Mouse (Mus musculus): Measurements from ENCODE around the gene Gm20388. TPM values are rescaled to one million over a fixed set of nuclear protein-coding genes. Genes with fewer than 3 reads are reported as not detected.
A peak's percentile ranks its signal among the peaks of the same experiment; 100 is the strongest.

The Gm20388 gene
- polyA plus RNA-seq, 1 experiment from 2014 or later, result not detected

GRCm38 (mm10) chr8:122076183-122076842 is 2165.7 kb downstream of the Gm20388 start:
- H3K36me3 ChIP-seq (ENCODE audit: control insufficient read depth, insufficient read depth, low read length), result no peaks in the 10 kb centered on the region
- peaks cover 7% of the 10 kb centered on the region for H3K4me1 ChIP-seq (ENCODE audit: control insufficient read depth, insufficient read depth, low read length)
- DNase-seq (ENCODE audit: low spot score), result no peak
- H3K27ac ChIP-seq (replicated peaks; ENCODE audit: low read depth, low read length), result no peak overlapping the region
- H3K4me2 ChIP-seq (ENCODE audit: low read depth, severe bottlenecking), result no peak overlapping the region
- peaks cover 6% of the 10 kb centered on the region; the same call in 1 of the 2 replicates for H3K27me3 ChIP-seq (ENCODE audit: control insufficient read depth, insufficient read depth, low read length)
- no peak overlapping the region for H3K9ac ChIP-seq (ENCODE audit: low read length)
- ATAC-seq (ENCODE audit: insufficient number of reproducible peaks, low FRiP score, low TSS enrichment, low read depth), result no peak
- H3K9me3 ChIP-seq (ENCODE audit: control insufficient read depth, low read length), result no peaks in the 10 kb centered on the region
- no peak overlapping the region for H3K4me3 ChIP-seq (ENCODE audit: low read depth, low read length)
- WGBS, result 11% methylated on average over 23 of the region's 23 CpGs

GRCm38 (mm10) chr8:122078321-122078720 is 2167.7 kb downstream of the Gm20388 start:
- H3K36me3 ChIP-seq (ENCODE audit: control insufficient read depth, insufficient read depth, low read length), result no peaks in the 10 kb centered on the region
- H3K9me3 ChIP-seq (ENCODE audit: control insufficient read depth, low read length), result no peaks in the 10 kb centered on the region
- H3K9ac ChIP-seq (ENCODE audit: low read length), result no peak overlapping the region
- H3K4me2 ChIP-seq (ENCODE audit: low read depth, severe bottlenecking), result no peak overlapping the region
- peaks cover 7% of the 10 kb centered on the region for H3K4me1 ChIP-seq (ENCODE audit: control insufficient read depth, insufficient read depth, low read length)
- H3K4me3 ChIP-seq (ENCODE audit: low read depth, low read length), result no peak overlapping the region
- peaks cover 6% of the 10 kb centered on the region; the same call in 1 of the 2 replicates for H3K27me3 ChIP-seq (ENCODE audit: control insufficient read depth, insufficient read depth, low read length)
- ATAC-seq (ENCODE audit: insufficient number of reproducible peaks, low FRiP score, low TSS enrichment, low read depth), result no peak
- DNase-seq (ENCODE audit: low spot score), result no peak
- WGBS, result 82% methylated on average over 12 of the region's 12 CpGs
- no peak overlapping the region for H3K27ac ChIP-seq (replicated peaks; ENCODE audit: low read depth, low read length)

- WGBS, result 41% methylated on average over 6 of the region's 6 CpGs
- Histone ChIP-seq H3K36me3 (ENCODE audit: control insufficient read depth, insufficient read depth, low read length) (no peaks in the 10 kb centered on the region), H3K4me1 (ENCODE audit: control insufficient read depth, insufficient read depth, low read length) (peaks cover 7% of the 10 kb centered on the region), H3K27ac (replicated peaks; ENCODE audit: low read depth, low read length) (no peak overlapping the region), H3K9me3 (ENCODE audit: control insufficient read depth, low read length) (no peaks in the 10 kb centered on the region), H3K4me2 (ENCODE audit: low read depth, severe bottlenecking) (no peak overlapping the region), H3K27me3 (ENCODE audit: control insufficient read depth, insufficient read depth, low read length) (peaks cover 6% of the 10 kb centered on the region; the same call in 1 of the 2 replicates), H3K4me3 (ENCODE audit: low read depth, low read length) (no peak overlapping the region), H3K9ac (ENCODE audit: low read length) (no peak overlapping the region)
- ATAC-seq (ENCODE audit: insufficient number of reproducible peaks, low FRiP score, low TSS enrichment, low read depth) (no peak), DNase-seq (ENCODE audit: low spot score) (no peak)
Observed at GRCm38 (mm10) chr8:122079093-122079492, 2168.5 kb downstream of the Gm20388 start.

- Histone ChIP-seq H3K27ac (replicated peaks; ENCODE audit: low read depth, low read length) (no peak overlapping the region), H3K4me2 (ENCODE audit: low read depth, severe bottlenecking) (no peak overlapping the region), H3K27me3 (ENCODE audit: control insufficient read depth, insufficient read depth, low read length) (peaks cover 6% of the 10 kb centered on the region; the same call in 1 of the 2 replicates), H3K4me1 (ENCODE audit: control insufficient read depth, insufficient read depth, low read length) (peaks cover 7% of the 10 kb centered on the region), H3K4me3 (ENCODE audit: low read depth, low read length) (no peak overlapping the region), H3K9me3 (ENCODE audit: control insufficient read depth, low read length) (no peaks in the 10 kb centered on the region), H3K36me3 (ENCODE audit: control insufficient read depth, insufficient read depth, low read length) (no peaks in the 10 kb centered on the region), H3K9ac (ENCODE audit: low read length) (no peak overlapping the region)
- WGBS, result 12% methylated on average over 5 of the region's 5 CpGs
- ATAC-seq (ENCODE audit: insufficient number of reproducible peaks, low FRiP score, low TSS enrichment, low read depth) (0 out of 2 replicates have a peak, but pooled peaks have one; percentile 46), DNase-seq (ENCODE audit: low spot score) (peak; percentile 55)
Observed at GRCm38 (mm10) chr8:122080347-122080746, 2169.7 kb downstream of the Gm20388 start.

GRCm38 (mm10) chr8:122083401-122083800 is 2172.8 kb downstream of the Gm20388 start:
- DNase-seq (ENCODE audit: low spot score) (no peak), ATAC-seq (ENCODE audit: insufficient number of reproducible peaks, low FRiP score, low TSS enrichment, low read depth) (no peak)
- H3K36me3 ChIP-seq (ENCODE audit: control insufficient read depth, insufficient read depth, low read length), result no peaks in the 10 kb centered on the region
- no peaks in the 10 kb centered on the region for H3K9me3 ChIP-seq (ENCODE audit: control insufficient read depth, low read length)
- H3K4me2 ChIP-seq (ENCODE audit: low read depth, severe bottlenecking), result no peak overlapping the region
- H3K4me1 ChIP-seq (ENCODE audit: control insufficient read depth, insufficient read depth, low read length), result no peaks in the 10 kb centered on the region; the same call in none of the 2 replicates
- H3K4me3 ChIP-seq (ENCODE audit: low read depth, low read length), result no peak overlapping the region
- no peak overlapping the region for H3K9ac ChIP-seq (ENCODE audit: low read length)
- WGBS, result 90% methylated on average over 6 of the region's 6 CpGs
- H3K27ac ChIP-seq (replicated peaks; ENCODE audit: low read depth, low read length), result no peak overlapping the region
- no peaks in the 10 kb centered on the region for H3K27me3 ChIP-seq (ENCODE audit: control insufficient read depth, insufficient read depth, low read length)

- DNase-seq (ENCODE audit: low spot score) (no peak), ATAC-seq (ENCODE audit: insufficient number of reproducible peaks, low FRiP score, low TSS enrichment, low read depth) (no peak)
- Histone ChIP-seq H3K9me3 (ENCODE audit: control insufficient read depth, low read length) (no peaks in the 10 kb centered on the region), H3K36me3 (ENCODE audit: control insufficient read depth, insufficient read depth, low read length) (no peaks in the 10 kb centered on the region), H3K4me1 (ENCODE audit: control insufficient read depth, insufficient read depth, low read length) (no peaks in the 10 kb centered on the region; the same call in none of the 2 replicates), H3K27ac (replicated peaks; ENCODE audit: low read depth, low read length) (no peak overlapping the region), H3K4me2 (ENCODE audit: low read depth, severe bottlenecking) (no peak overlapping the region), H3K27me3 (ENCODE audit: control insufficient read depth, insufficient read depth, low read length) (no peaks in the 10 kb centered on the region), H3K9ac (ENCODE audit: low read length) (no peak overlapping the region), H3K4me3 (ENCODE audit: low read depth, low read length) (no peak overlapping the region)
- 71% methylated on average over 3 of the region's 3 CpGs for WGBS
Observed at GRCm38 (mm10) chr8:122084145-122084544, 2173.5 kb downstream of the Gm20388 start.

- Histone ChIP-seq H3K4me3 (ENCODE audit: low read depth, low read length) (no peak overlapping the region), H3K9me3 (ENCODE audit: control insufficient read depth, low read length) (no peaks in the 10 kb centered on the region), H3K4me1 (ENCODE audit: control insufficient read depth, insufficient read depth, low read length) (no peaks in the 10 kb centered on the region; the same call in none of the 2 replicates), H3K9ac (ENCODE audit: low read length) (no peak overlapping the region), H3K36me3 (ENCODE audit: control insufficient read depth, insufficient read depth, low read length) (no peaks in the 10 kb centered on the region), H3K27ac (replicated peaks; ENCODE audit: low read depth, low read length) (no peak overlapping the region), H3K4me2 (ENCODE audit: low read depth, severe bottlenecking) (no peak overlapping the region), H3K27me3 (ENCODE audit: control insufficient read depth, insufficient read depth, low read length) (no peaks in the 10 kb centered on the region)
- no peak for ATAC-seq (ENCODE audit: insufficient number of reproducible peaks, low FRiP score, low TSS enrichment, low read depth)
- WGBS, result 81% methylated on average over 15 of the region's 15 CpGs
- DNase-seq (ENCODE audit: low spot score), result no peak
Observed at GRCm38 (mm10) chr8:122084726-122085410, 2174.2 kb downstream of the Gm20388 start.

GRCm38 (mm10) chr8:122086064-122086463 is 2175.4 kb downstream of the Gm20388 start:
- H3K4me1 ChIP-seq (ENCODE audit: control insufficient read depth, insufficient read depth, low read length), result no peaks in the 10 kb centered on the region; the same call in 1 of the 2 replicates
- no peak overlapping the region for H3K4me3 ChIP-seq (ENCODE audit: low read depth, low read length)
- no peak overlapping the region for H3K4me2 ChIP-seq (ENCODE audit: low read depth, severe bottlenecking)
- no peak overlapping the region for H3K9ac ChIP-seq (ENCODE audit: low read length)
- H3K9me3 ChIP-seq (ENCODE audit: control insufficient read depth, low read length), result no peaks in the 10 kb centered on the region
- ATAC-seq (ENCODE audit: insufficient number of reproducible peaks, low FRiP score, low TSS enrichment, low read depth) (no peak), DNase-seq (ENCODE audit: low spot score) (no peak)
- no peaks in the 10 kb centered on the region for H3K27me3 ChIP-seq (ENCODE audit: control insufficient read depth, insufficient read depth, low read length)
- no peak overlapping the region for H3K27ac ChIP-seq (replicated peaks; ENCODE audit: low read depth, low read length)
- 70% methylated on average over 12 of the region's 12 CpGs for WGBS
- H3K36me3 ChIP-seq (ENCODE audit: control insufficient read depth, insufficient read depth, low read length), result no peaks in the 10 kb centered on the region
